Mouse (Mus musculus): ENCODE measurements around the gene Fam114a1.

GRCm38 (mm10) chr5:65074693-65075092, 104.8 kb downstream of the Fam114a1 start:
- TF ChIP-seq FLI1 (IDR thresholded peaks at IDR 0.05; ENCODE audit: low read length) (no peak), GATA1 (IDR thresholded peaks at IDR 0.05; ENCODE audit: borderline replicate concordance, low read length) (no peak)

All from megakaryocyte, embryonic 14.5 days (primary cell).